ENCODE assay signal across 8 mouse cellular contexts in the genomic region with DNA sequence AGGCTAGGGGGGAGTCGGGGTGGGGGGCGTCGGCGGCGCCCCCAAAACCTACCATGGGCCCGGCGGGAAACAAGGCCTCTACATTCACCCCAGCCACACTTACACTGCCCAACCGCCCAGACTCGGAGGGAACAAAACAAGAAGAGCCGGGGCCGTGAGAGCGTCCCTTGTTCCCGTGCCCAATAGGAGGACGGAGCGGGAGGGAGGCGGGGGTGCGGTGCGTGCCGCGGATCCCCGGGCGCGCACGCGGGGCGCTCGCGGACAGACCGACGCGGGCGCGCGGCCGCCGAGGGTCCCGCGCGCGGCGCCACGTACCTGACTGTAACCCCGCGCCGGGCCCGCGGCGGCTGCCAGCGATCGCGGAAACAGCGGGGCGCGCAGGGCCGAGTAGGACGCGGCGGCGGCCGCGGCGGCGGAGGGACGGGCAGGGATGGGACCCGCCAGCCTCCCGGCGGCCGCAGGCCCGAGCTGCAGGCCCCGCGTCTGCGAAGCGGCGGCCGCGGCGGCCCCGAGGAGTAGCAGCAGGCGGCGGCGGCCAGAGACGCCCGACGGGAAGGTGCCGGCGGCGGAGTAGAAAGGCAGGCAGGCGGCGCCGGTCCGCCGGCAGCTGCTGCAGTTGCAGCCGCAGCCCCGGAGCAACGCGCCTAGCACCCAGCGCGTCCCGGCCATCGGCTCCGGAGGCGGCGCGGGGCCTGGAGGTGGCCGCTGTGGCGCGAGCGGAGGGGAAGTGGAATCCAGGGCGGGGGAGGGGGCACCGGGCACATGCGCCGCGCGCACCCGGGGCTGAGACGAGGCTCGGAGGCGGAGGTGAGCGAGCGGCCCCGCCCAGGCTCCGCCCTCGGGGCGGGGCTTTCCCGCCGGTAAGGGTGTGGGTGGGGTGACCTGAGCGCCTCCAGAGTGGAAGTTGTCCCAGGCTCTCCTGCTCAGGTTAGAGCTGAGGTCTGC. TPM values are rescaled to one million over a fixed set of nuclear protein-coding genes. Genes with fewer than 3 reads are reported as not detected.
A peak's percentile ranks its signal among the peaks of the same experiment; 100 is the strongest.
DNase-seq lines count a peak whose midpoint lies in the region; ATAC-seq lines count a peak whose summit lies in the region.

A gene (minus strand): TSS at position 729 of the 945 bp plus-strand sequence.

- H3K4me2 ChIP-seq in heart, embryonic 13.5 days = peak within 1 kb of the TSS; percentile 82
- H3K4me2 ChIP-seq in liver, embryonic 13.5 days = peak within 1 kb of the TSS; percentile 94
- H3K4me2 ChIP-seq in stomach, embryonic 16.5 days (ENCODE audit: low read depth, low read length) = peak within 1 kb of the TSS; percentile 66

- peak within 1 kb of the TSS; percentile 99 for H3K9ac ChIP-seq in heart, embryonic 13.5 days
- peak within 1 kb of the TSS; percentile 97 for H3K9ac ChIP-seq in liver, embryonic 13.5 days
- H3K9ac ChIP-seq in stomach, embryonic 16.5 days (ENCODE audit: low read length) = peak within 1 kb of the TSS; percentile 96

- peak within 1 kb of the TSS; percentile 98 for H3K4me3 ChIP-seq in heart, embryonic 13.5 days
- H3K4me3 ChIP-seq in liver, embryonic 13.5 days (replicated peaks) = peak within 1 kb of the TSS; percentile 96
- peak within 1 kb of the TSS; percentile 94 for H3K4me3 ChIP-seq in stomach, embryonic 16.5 days (replicated peaks; ENCODE audit: low read length)

- H3K27me3 ChIP-seq in heart, embryonic 13.5 days (replicated peaks) = no peaks in the 10 kb centered on the region
- no peaks in the 10 kb centered on the region for H3K27me3 ChIP-seq in liver, embryonic 13.5 days
- no peaks in the 10 kb centered on the region for H3K27me3 ChIP-seq in stomach, embryonic 16.5 days (ENCODE audit: control insufficient read depth, insufficient read depth, low read length)

- peak within 1 kb of the TSS; percentile 98 for H3K27ac ChIP-seq in heart, embryonic 13.5 days (replicated peaks)
- peak within 1 kb of the TSS; percentile 92 for H3K27ac ChIP-seq in liver, embryonic 13.5 days
- H3K27ac ChIP-seq in stomach, embryonic 16.5 days (ENCODE audit: low read length) = peak within 1 kb of the TSS; percentile 94

- no peaks in the 10 kb centered on the region for H3K9me3 ChIP-seq in heart, embryonic 13.5 days
- no peaks in the 10 kb centered on the region for H3K9me3 ChIP-seq in liver, embryonic 13.5 days (replicated peaks)
- H3K9me3 ChIP-seq in stomach, embryonic 16.5 days (replicated peaks; ENCODE audit: control insufficient read depth, low read length) = no peaks in the 10 kb centered on the region

- peaks cover 32% of the 10 kb centered on the region for H3K4me1 ChIP-seq in heart, embryonic 13.5 days
- H3K4me1 ChIP-seq in liver, embryonic 13.5 days (replicated peaks) = peaks cover 53% of the 10 kb centered on the region
- peaks cover 12% of the 10 kb centered on the region; the same call in 1 of the 2 replicates for H3K4me1 ChIP-seq in stomach, embryonic 16.5 days (ENCODE audit: control insufficient read depth, insufficient read depth, low read length)

- ATAC-seq in erythroid progenitor cell, adult 5-6 weeks (replicated peaks; ENCODE audit: low FRiP score, poor library complexity, severe bottlenecking) = peak; percentile 94
- ATAC-seq in heart, embryonic 13.5 days (ENCODE audit: extremely low read depth, insufficient number of reproducible peaks, low FRiP score, low TSS enrichment) = peak; percentile 89
- ATAC-seq in liver, embryonic 13.5 days (ENCODE audit: low read depth) = peak; percentile 92
- peak; percentile 94 for ATAC-seq in stomach, embryonic 16.5 days (ENCODE audit: insufficient read depth, low FRiP score)

- under 1% methylated on average over 104 of the region's 127 CpGs for WGBS in heart, embryonic 13.5 days
- WGBS in liver, embryonic 13.5 days (ENCODE audit: insufficient replicate concordance) = under 1% methylated on average over 104 of the region's 127 CpGs
- WGBS in stomach, embryonic 16.5 days = under 1% methylated on average over 112 of the region's 127 CpGs

- H3K36me3 ChIP-seq in heart, embryonic 13.5 days = peaks cover 29% of the 10 kb centered on the region
- H3K36me3 ChIP-seq in liver, embryonic 13.5 days = peaks cover 24% of the 10 kb centered on the region
- H3K36me3 ChIP-seq in stomach, embryonic 16.5 days (ENCODE audit: control insufficient read depth, insufficient read depth, low read length) = peaks cover 6% of the 10 kb centered on the region

- DNase-seq in CD4-positive helper T cell, adult 2 months (ENCODE audit: low read depth, low spot score) = peak; percentile 92
- peak; percentile 71 for DNase-seq in brain, embryonic 18.5 days (ENCODE audit: low read depth, low spot score)
- peak; percentile 97 for DNase-seq in kidney, postnatal 14 days
- DNase-seq in liver, embryonic 13.5 days = peak; percentile 86
- DNase-seq in neural tube, embryonic 10.5 days (ENCODE audit: extremely low spot score, low spot score) = peak; percentile 90

RNA-seq across cellular contexts. Expression of the gene that starts here (rescaled TPM):
- total RNA-seq in erythroid progenitor cell, adult 5-6 weeks (2015; ENCODE audit: low replicate concordance) = 18.4 and 21.4 TPM in 2 replicates
- 30.7 and 35.3 TPM in 2 replicates for total RNA-seq in erythroid progenitor cell, adult 5-6 weeks (2017; ENCODE audit: low replicate concordance)
- polyA plus RNA-seq in heart, embryonic 13.5 days (2015; fragmentation: Nextera tagmentation; extraction: Ambion mirVana) = 61.5 and 65.6 TPM in 2 replicates
- 29.5 and 30.7 TPM in 2 replicates for polyA plus RNA-seq in liver, embryonic 13.5 days (2015; fragmentation: Nextera tagmentation; extraction: Ambion mirVana)
- 15.4 and 16.7 TPM in 2 replicates for polyA plus RNA-seq in stomach, embryonic 16.5 days (2015; fragmentation: Nextera tagmentation; extraction: Ambion mirVana)

Comparison
In these comparisons a context has a peak if more than half of its experiments do, and no peak if none do; other contexts are left out.
1. Peak in every context shown above with its lines: DNase-seq, ATAC-seq, H3K4me3 ChIP-seq and H3K27ac ChIP-seq.